Mouse (Mus musculus): ENCODE data around the gene Drg2.

DNA sequence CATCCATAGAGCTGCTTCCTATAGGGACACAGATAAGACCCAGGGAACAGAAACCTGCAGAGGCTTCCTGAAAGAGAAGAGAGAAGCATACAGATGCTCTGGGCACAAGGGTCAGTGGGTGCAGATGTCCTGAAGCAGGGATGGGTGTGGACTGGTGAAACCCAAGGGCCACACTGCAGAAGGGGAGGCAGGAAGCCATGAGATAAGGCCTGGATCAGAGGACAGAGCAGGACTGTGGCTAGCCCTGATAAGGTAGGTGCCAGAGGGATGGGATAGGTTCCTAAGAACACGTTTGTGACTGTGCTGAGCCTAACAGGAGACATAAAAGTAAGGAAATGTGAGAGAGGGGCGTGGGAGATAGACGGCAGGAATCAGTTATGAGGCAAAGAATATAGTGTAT is 31.9 kb downstream of the Drg2 start:
- TF ChIP-seq CTCF (IDR thresholded peaks at IDR 0.05; ENCODE audit: low read depth, low read length) (no peak), POLR2A (IDR thresholded peaks at IDR 0.05; ENCODE audit: insufficient read depth, low read length) (no peak)

All from ES-Bruce4 (cell line).